Mouse (Mus musculus) erythroblast, embryonic 14.5 days (primary cell): Measurements from ENCODE around the gene Cobll1. TPM values are rescaled to one million over a fixed set of nuclear protein-coding genes. Genes with fewer than 3 reads are reported as not detected.

Source experiments
- H3K27me3 ChIP-seq: 2 replicates; pipeline ENCODE4 v1.6.1; 2012; ENCODE audit warnings: inconsistent platforms; ENCODE audit not compliant: control insufficient read depth
- H3K36me3 ChIP-seq: 2 replicates; pipeline ENCODE4 v1.6.1; 2012; ENCODE audit warnings: mild to moderate bottlenecking, inconsistent platforms; ENCODE audit not compliant: control insufficient read depth
- H3K4me1 ChIP-seq: 2 replicates; pipeline ENCODE4 v1.6.1; 2012; ENCODE audit warnings: inconsistent platforms; ENCODE audit not compliant: control insufficient read depth
- H3K4me3 ChIP-seq: replicated peaks from 2 replicates; pipeline ENCODE3; 2012; ENCODE audit warnings: moderate library complexity, mild to moderate bottlenecking, inconsistent platforms
- H3K9me3 ChIP-seq: 2 replicates; pipeline ENCODE4 v1.6.1; 2012; ENCODE audit warnings: low read length, inconsistent platforms, mixed read lengths; ENCODE audit not compliant: control insufficient read depth
- GATA1 ChIP-seq: IDR thresholded peaks from 2 replicates; pipeline ENCODE4 v1.6.1; 2012; ENCODE audit warnings: low read length, inconsistent platforms, mixed read lengths
- TAL1 ChIP-seq: IDR thresholded peaks from 3 replicates; pipeline ENCODE4 v1.6.1; 2012; ENCODE audit warnings: low read length, inconsistent platforms, mixed read lengths
- polyA plus RNA-seq: library from polyadenylated mRNA; stranded (reverse); fragments of >175 nt; gene quantifications from 2 replicates; pipeline ENCODE4 v1.2.3, GENCODE M21; 2012

Gene Cobll1
- polyA plus RNA-seq, 1 experiment, result not detected

DNA sequence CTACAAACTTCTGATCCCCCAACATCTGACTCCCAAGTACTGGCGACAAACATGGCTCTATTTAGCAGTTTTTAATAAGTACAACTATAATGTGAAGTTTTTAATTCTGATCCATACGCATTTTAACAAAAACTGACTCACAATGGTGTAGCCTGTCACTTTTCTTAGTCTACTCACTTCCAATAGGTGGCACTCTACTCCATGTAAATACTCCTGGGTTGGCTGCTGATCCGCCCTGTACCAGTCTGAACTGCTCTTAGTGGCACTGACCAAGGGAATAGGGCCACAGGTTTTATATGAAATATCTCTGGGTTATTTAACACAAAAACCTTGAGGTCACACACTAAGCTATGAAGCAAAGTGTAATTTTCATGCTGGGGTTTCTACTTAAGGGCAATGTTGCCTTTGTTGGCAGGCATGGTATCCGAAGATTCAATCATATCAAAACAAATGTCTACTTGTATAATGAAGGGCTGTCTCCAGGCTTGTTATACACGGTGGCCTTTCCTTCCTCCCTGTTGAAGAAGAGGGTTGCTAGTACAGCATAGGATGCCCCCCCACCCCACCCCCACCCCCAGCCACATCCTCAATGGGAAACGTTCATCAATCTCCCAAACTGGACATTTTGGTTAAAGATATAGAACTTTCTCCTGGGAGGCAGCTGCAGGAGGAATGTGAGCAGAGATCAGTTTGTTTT is 93.6 kb downstream of the Cobll1 start:
- Histone ChIP-seq H3K4me3 (no peak overlapping the region), H3K9me3 (no peaks in the 10 kb centered on the region), H3K27me3 (no peaks in the 10 kb centered on the region), H3K4me1 (no peaks in the 10 kb centered on the region), H3K36me3 (no peaks in the 10 kb centered on the region; the same call in 1 of the 2 replicates)
- TF ChIP-seq TAL1 (no peak), GATA1 (no peak)

GRCm38 (mm10) chr2:65141093-65141661 is 98.0 kb downstream of the Cobll1 start:
- H3K9me3 ChIP-seq, result no peaks in the 10 kb centered on the region
- H3K27me3 ChIP-seq, result no peaks in the 10 kb centered on the region
- H3K36me3 ChIP-seq, result no peaks in the 10 kb centered on the region
- H3K4me1 ChIP-seq, result no peaks in the 10 kb centered on the region
- no peak overlapping the region for H3K4me3 ChIP-seq
- TF ChIP-seq GATA1 (no peak), TAL1 (no peak)

DNA sequence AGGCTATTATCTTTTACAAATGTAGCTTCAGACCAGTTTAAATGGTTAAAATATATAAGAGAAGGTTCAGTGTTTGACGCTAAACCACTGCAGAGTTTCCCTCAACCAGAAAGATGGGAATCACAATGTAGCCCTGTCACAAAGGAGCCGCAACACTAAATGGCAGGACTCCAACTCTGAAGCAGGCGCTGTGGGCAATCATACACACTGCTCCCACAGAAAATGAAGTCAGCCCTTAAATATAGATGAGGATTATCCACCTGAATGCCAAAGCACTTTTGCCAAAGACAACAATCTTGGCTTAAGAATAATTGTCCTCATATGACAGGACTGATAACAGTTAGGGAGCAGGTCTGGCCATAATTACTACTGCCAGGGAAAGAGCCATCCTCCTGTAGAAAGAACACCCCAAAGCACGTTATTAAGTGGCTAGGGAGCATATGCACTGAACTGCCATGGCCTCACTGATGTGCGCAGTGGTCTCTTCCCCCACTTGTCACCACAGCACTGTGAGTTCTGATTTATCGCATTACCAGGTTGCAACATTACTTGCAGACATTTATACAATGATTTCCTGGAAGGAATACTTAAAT is 98.8 kb downstream of the Cobll1 start:
- TF ChIP-seq TAL1 (no peak), GATA1 (no peak)
- no peak overlapping the region for H3K4me3 ChIP-seq
- no peaks in the 10 kb centered on the region for H3K9me3 ChIP-seq
- H3K36me3 ChIP-seq, result no peaks in the 10 kb centered on the region
- H3K27me3 ChIP-seq, result no peaks in the 10 kb centered on the region
- no peaks in the 10 kb centered on the region for H3K4me1 ChIP-seq

GRCm38 (mm10) chr2:65139606-65140329 is 99.4 kb downstream of the Cobll1 start:
- H3K4me1 ChIP-seq, result no peaks in the 10 kb centered on the region
- no peaks in the 10 kb centered on the region for H3K36me3 ChIP-seq
- TF ChIP-seq GATA1, result no peak
- no peak for TF ChIP-seq TAL1
- H3K27me3 ChIP-seq, result no peaks in the 10 kb centered on the region
- H3K9me3 ChIP-seq, result no peaks in the 10 kb centered on the region
- no peak overlapping the region for H3K4me3 ChIP-seq

DNA sequence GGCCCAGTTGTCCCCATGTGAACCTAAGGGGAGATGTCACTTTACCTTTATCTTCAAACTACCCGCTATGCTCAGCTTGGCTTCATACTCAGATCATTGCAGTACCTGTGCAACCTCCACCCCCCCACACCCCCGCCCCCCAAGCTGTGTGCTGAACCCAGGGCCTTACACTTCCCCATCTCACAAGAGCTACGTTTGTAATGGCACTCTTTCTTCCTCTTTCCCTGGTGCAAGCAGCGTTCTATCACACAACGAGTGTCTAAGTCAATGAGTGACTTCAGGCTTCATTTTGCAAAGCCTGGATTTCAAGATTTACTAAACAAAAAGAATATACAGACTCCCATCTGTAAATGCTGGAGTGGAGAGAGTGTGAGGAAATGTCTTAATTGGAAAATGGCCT is 100.2 kb downstream of the Cobll1 start:
- Histone ChIP-seq H3K4me3 (no peak overlapping the region), H3K36me3 (no peaks in the 10 kb centered on the region), H3K27me3 (no peaks in the 10 kb centered on the region), H3K4me1 (no peaks in the 10 kb centered on the region), H3K9me3 (no peaks in the 10 kb centered on the region)
- TF ChIP-seq TAL1, result no peak
- no peak for TF ChIP-seq GATA1

DNA sequence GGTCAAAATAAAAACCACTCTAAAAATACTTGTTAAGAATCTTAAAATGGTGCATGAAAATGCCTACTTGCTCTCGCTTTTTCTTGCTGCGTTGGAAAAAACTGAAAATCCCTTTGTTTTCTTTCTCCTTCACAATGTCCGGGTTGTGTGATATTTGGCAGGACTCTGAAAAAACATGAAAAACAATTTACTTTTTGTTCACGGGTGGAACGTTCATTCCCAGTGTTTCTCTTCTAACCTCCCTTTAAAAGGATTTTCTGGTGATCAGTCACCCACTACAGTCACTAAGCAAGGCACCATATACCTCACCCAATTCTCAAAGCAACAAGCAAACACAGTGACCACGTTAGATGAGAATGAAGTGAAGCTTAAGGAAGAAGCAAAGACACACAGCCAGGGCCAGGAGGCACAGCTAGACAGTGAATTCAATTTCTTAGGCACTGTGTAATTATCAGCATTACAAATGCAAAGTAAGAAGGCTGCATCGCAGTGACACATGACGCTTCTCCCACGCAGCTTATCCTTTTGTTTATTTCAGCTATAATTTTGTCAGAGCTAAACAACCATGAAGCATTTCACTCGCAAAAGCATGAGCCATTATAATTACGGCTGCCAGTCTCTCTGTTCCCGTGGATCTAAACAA is 112.9 kb downstream of the Cobll1 start:
- Histone ChIP-seq H3K4me3 (no peak overlapping the region), H3K27me3 (no peaks in the 10 kb centered on the region), H3K4me1 (no peaks in the 10 kb centered on the region), H3K9me3 (no peaks in the 10 kb centered on the region), H3K36me3 (no peaks in the 10 kb centered on the region; the same call in 1 of the 2 replicates)
- no peak for TF ChIP-seq GATA1
- no peak for TF ChIP-seq TAL1

GRCm38 (mm10) chr2:65123702-65124101 is 115.5 kb downstream of the Cobll1 start:
- Histone ChIP-seq H3K36me3 (no peaks in the 10 kb centered on the region; the same call in 1 of the 2 replicates), H3K4me1 (no peaks in the 10 kb centered on the region), H3K27me3 (no peaks in the 10 kb centered on the region), H3K9me3 (no peaks in the 10 kb centered on the region), H3K4me3 (no peak overlapping the region)
- TF ChIP-seq GATA1 (no peak), TAL1 (no peak)

GRCm38 (mm10) chr2:65121435-65121834 is 117.8 kb downstream of the Cobll1 start:
- no peak for TF ChIP-seq GATA1
- no peak for TF ChIP-seq TAL1
- Histone ChIP-seq H3K4me3 (no peak overlapping the region), H3K9me3 (no peaks in the 10 kb centered on the region), H3K4me1 (no peaks in the 10 kb centered on the region), H3K27me3 (no peaks in the 10 kb centered on the region), H3K36me3 (no peaks in the 10 kb centered on the region; the same call in 1 of the 2 replicates)

- Histone ChIP-seq H3K9me3 (no peaks in the 10 kb centered on the region), H3K4me3 (no peak overlapping the region), H3K27me3 (no peaks in the 10 kb centered on the region), H3K4me1 (no peaks in the 10 kb centered on the region), H3K36me3 (no peaks in the 10 kb centered on the region; the same call in 1 of the 2 replicates)
- no peak for TF ChIP-seq GATA1
- TF ChIP-seq TAL1, result no peak
These were observed 118.2 kb downstream of the Cobll1 start for GRCm38 (mm10) chr2:65121012-65121411.
